Mouse (Mus musculus) thymus, postnatal 4 days (tissue): ENCODE results near the gene Scgb1b3.

Experiments used
- DNase-seq: peaks from one replicate; pipeline ENCODE4 v3.0.0; 2021

Gene Scgb1b3

GRCm38 (mm10) chr7:31375292-31375691, at the start of gene Scgb1b3:
Scgb1b3 (plus strand) TSS chr7:31375592.
- DNase-seq: no peak

- DNase-seq: no peak
Measured at GRCm38 (mm10) chr7:31362022-31362560, 13.3 kb upstream of the Scgb1b3 start, which contains the start of gene Scgb2b3. Scgb2b3 (minus strand) TSS chr7:31362072.
